Mouse (Mus musculus) adrenal gland, adult 2 months (tissue): ENCODE data around the gene Grwd1. TPM values are rescaled to one million over a fixed set of nuclear protein-coding genes. Genes with fewer than 3 reads are reported as not detected.
"Not testable (repeated sequence)": the region's sequence is repeated elsewhere in the genome, so short reads cannot be mapped to it uniquely, and the experiment has no call there.

Source experiments
- DNase-seq: peaks from one replicate; pipeline ENCODE4 v3.0.0; 2021
- long read RNA-seq: library from polyadenylated mRNA; stranded (forward); transcript quantifications from one replicate; pipeline ENCODE4 v2.0.0, GENCODE M21; 2021
- polyA plus RNA-seq: library from polyadenylated mRNA; depleted of rRNA; stranded (reverse); fragments of >200 nt; gene quantifications from 2 replicates; pipeline ENCODE4 v1.2.3, GENCODE M21; 2012; rRNA removed
- total RNA-seq, 2 experiments: library from RNA; stranded (reverse); gene quantifications; 2 replicates each; pipeline ENCODE4 v1.2.3; 2021

The Grwd1 gene
- total RNA-seq (10 to 100 TPM; 26.9 to 30.1 TPM), polyA plus RNA-seq (22.1 and 27.4 TPM in 2 replicates)
- long read RNA-seq, transcript Grwd1-201 (7 exons, 1,898 nt): major isoform, 35 of 39 reads
- long read RNA-seq, partial matches to known transcripts: 1 of 39 reads
- long read RNA-seq, other reads (novel, unspliced or antisense): 3 of 39 reads

DNA sequence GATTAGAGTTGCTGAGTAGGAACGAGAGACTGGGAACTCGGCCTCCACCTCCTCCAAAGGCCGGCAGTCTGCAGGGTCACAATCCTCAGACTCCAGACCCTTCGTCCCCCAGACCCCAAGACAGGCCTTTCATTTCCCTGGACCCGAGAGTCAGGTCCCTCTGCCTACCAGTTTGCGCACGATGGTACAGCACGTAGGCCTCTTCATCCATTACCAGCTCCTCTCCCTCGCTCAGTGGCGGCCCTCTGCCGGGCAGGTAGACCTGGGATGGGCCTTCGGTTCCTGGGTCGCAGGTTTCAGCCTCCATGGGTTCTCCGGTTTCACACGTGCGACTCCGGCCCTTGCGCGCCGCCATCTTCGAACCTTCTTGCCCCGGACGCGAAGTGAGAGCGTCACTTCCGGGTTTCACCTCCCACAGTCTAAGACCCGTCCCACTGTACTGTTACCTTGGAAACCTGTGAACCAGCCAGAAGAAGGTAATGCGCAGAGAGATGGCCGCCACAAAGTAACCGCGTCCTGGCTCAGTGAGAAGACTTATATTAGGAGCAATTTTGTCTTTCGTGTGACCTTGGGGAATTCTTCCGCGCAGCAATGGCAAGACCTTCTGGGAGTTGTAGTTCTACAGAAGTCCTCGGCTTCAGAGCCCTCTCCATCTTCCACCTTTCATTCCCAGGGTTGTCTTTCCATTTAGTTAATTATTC is at the start of gene Grwd1:
TSS of gene Grwd1 (minus strand) at position 518 of the 701 bp plus-strand sequence.
- DNase-seq: peak; percentile 90

DNA sequence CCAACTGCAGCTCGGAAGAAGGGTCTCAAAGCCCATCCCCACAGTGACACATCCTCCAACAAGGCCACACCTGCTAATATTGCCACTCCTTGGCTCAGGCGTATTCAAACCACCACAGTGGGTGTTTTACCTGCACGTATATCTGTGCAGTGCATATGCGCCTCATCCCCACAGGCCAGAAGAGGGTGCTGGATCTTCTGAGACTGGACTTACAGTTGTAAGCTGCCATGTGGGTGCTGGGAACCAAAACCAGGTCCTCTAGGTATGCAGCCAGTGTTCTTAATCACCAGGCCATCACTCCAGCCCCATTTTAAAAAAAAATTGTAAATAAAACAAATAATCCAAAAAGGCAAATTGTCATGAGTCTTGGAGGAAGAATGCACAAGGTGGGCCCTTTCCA is 49.8 kb upstream of the Grwd1 start:
- DNase-seq: no peak

DNA sequence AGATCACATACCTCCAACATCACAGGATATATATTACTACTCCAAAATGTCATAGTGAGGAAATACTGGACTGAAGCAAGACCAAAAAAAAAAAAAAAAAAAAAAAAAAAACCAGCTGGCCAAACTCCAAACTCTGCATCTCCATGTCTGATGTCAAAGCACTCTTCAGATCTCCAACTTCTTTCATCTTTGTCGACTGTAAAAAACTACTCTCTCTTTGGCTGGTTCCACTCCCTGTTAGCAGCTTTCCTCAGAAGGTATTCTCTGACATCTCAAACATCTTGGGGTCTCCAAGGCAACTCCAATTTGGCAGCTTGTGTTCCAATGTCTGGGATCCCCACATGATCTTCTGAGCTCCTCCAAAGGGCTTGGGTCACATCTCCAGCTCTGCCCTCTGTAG is 47.5 kb upstream of the Grwd1 start, which contains the start of gene Grin2d:
TSS of gene Grin2d (minus strand) at position 101 of the 400 bp plus-strand sequence.
- DNase-seq: not testable (repeated sequence)

DNA sequence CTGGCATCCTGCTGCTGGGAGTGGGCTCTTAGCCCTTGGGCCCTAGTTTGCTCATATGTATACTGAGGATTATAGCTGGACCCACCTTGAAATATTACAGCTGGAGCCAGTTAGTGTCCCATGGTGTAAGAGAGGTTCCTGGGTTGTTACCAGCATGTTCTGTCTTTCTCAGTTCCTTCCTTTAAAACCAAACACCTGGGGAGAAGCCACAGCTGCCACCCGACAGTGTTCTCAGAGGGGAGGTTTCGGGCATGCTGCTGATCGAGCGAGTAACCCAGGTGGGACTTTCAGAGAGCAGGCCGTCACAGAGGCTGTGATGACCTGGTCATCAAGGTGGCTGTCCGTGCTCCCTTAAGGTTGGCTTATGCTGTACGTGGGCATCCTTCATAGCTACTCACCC is 46.2 kb upstream of the Grwd1 start:
- DNase-seq: no peak

DNA sequence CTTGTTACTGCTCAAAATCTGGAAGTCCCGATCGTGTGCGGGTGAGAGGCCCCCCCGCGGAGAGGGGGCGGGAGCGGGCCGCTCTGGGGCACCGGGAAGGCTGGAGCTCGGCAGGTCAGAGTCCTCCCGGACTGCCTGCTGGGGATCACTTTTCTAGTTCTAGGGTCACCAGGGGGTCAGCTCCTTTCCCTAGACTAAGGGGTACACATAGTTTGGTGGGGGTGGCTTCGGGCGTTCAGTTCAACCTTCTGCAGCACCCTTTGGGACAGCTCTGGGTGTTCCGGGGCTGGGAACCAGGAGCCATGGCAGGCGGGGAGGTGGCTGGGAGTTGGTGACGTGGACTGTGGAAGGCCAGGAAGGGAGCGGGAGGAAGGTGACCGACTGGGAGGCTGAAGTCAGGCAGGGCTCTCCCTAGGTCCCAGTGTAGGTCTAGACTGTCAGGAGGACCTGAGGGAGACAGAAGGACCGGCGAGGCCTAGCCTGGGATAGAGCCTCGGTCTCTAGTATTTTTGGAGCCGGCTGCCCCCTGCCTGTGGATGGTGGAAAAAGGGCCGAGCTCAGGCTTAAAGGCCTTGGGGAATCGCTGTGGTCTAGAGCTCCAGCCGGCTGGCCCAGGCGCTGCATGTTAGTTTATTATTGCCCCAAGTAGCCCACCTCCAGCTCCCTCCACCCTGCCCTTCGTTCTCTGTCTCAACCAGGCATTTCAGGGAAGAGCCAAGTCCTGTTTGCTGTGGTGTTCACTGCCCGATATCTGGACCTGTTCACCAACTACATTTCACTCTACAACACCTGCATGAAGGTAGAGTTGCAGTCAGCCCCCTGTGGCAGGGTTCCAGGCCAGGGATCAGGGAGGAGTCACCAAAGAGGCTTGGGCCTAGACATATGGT is 42.6 kb upstream of the Grwd1 start:
- DNase-seq: peak; percentile 85

DNA sequence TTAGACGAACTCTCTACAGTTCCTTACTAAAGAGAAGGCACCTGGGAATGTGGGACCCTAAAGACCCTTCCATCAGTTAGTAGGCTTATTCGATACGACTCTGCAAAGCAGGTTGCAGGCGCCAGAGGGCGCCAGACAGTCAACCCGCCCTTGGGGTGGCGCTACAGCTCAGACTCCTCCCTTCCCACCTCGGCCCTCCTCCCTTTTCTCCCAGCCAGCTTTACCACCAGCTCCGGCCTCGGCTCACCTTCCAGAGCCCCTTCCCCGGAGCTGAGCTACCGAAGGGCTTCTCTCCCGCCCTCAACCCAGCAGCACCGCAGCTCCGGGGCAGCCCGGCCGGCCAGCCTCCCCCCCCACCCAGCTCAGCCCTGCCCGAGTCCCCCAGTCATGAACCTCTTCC is 41.9 kb upstream of the Grwd1 start, which contains the start of gene Kdelr1:
TSS of gene Kdelr1 (plus strand) at position 149 of the 400 bp plus-strand sequence.
- DNase-seq: peak; percentile 91

DNA sequence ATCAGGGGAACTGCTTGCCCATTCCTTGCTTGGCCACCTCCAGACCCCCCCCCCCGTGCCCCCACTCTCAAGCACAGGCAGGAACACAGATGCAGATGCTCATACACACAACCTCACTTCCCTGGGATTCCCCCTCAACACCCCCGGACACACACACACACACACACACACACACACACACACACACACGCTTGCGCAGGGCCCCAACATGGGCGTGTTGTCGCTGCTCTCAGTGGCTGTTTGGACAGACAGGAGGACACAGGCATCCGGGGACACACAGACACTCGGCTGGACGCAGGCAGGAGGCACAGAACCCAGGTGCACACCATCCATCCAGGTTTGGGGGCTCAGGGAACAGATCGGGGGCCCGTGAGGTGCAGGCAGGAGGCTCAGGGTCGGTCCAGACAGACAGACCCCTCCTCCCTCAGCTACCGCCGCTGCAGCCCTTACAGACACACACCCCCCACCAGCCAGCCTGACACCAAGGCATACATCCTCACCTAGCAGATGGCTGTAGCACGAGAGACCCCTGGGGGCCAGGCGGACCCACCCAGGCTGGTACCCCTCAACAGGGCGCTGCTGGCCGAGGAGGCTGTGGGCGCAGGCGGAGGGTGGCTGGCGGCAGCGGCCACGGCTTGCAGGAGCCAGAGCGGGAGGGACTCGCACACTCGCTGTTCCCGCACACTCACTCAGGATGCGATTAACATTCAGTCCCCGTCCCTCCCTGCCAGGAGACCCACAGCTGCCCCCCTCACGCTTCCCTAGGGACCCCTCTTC is 39.7 kb upstream of the Grwd1 start:
- no peak for DNase-seq

DNA sequence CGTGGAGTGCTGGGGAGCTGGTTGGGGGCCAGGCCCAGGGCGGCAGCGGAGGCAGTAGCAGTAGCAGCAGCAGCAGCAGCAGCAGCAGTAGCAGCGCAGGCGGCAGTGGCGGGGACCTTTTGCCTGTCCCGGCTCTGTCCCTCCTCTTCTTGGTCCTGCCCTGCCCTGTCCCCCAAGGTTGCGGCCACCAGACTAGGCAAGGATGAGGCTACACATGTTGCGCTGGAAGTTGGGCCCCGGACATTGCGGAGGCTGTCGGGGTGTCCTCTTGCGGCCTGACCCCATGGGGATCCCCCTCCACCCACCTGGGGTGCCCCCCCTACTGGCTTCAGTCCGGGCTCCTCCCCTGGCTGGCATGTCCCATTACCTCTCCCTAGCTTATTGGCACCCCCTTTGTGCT is 39.0 kb upstream of the Grwd1 start:
- peak; percentile 21 for DNase-seq

DNA sequence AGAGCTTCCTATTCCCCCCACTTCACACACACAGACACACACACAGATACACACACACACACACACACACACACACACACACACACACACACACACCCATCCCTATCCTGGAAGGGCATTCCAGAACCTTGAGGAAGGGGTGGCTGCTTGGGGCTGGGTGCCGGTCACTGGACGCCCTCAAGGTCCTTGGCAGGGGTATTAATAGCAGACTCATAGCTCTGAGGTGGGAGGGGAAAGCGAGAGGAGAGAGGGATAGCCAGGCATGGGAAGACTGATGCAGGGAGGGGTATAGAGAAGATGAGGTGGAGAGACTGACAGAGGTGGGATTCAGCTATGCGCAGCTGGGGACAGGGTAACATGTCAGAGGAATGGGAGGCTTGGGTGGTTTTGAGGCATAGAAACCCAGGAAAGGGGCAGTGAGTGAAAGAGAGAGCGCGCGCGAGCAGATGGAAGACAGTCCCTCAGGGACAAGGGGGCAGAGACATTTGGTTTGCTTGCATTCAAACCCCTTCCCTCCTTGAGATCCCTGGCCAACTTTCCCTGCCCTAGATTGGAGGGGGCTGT is 38.4 kb upstream of the Grwd1 start:
- DNase-seq: peak; percentile 38

DNA sequence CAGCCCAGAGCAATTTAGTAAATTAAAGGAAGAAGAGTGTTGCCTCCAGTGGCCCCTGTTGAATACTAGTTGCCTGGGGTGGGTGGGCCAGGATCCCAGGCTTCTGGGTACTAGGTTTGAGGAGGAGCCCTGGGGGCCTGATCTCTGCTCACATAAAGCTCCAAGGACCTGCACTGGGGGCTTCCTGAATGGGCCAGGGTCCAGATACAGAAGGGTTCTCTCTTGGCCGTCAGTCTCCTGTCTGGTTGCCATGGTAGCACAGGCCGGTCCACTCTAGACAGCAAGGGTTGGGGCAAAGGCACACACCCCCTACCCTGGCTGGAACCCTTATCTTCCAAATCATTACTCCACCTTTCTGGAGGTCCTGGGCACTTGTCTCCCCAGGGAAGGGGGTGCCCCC is 37.1 kb upstream of the Grwd1 start:
- DNase-seq: no peak

DNA sequence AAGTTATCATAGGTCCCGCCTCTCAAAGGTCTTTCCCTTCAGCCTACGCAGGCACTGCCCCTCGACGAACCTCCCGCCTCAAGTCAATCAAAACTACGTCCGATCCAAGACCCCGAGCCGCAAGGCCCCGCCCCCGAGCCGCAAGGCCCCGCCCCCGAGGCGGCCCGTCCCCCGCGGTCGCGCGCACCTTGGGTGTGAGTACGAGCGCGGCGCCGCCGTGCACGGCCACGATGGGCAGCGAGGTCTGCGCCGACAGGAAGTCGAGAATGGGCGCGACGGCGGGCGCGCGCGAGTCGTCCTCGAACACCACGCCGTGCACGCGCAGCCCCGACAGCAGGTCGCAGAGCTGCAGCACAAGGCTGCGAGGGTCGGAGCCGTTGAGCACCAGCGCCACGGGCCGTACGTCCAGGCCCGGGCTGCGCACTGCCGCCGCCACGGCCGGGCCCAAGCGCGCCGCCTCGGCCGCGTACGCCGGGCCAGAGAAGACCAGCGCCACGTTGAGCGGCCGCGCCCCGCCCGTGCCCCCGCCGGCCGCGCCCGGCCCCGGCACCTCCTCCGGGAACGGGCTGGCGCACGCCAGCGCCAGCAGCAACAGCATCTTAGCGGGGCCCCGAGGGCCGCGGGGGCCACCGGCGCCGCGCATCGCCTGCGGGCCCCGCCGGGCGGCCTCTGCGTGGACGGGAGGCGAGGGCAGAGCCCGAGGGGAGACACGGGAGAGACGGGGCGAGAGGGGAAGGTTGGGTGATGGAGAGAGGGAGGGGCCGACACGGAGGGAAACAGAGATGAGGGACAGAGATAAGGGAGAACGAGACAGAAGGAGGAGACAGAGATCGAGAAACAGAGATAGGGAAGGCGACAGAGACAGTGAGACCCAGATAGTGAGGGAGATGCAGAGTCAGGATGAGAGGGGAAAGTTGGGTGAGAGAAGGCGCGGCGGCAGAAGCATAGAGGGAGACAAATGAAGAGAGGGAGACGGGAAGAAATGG is 35.5 kb upstream of the Grwd1 start:
- DNase-seq: peak; percentile 94

DNA sequence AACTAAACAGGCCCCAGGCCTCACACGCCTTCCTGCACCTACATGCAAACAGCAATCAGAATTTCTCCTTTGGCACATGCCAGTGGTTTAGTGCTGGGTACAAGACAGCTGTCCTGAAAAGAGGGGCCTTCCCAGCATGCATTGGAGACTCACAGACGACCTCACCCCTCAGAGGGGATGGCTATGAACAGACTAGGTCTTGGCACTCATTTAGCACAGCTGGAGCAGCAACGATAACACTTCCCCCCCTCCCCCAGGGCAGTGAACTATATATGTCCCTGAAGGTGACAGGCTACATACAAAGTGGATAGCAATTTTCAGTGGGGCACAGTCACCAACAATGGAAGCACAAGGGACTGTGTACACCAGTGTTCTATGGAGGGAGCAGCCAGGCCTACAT is 33.7 kb upstream of the Grwd1 start:
- no peak for DNase-seq

DNA sequence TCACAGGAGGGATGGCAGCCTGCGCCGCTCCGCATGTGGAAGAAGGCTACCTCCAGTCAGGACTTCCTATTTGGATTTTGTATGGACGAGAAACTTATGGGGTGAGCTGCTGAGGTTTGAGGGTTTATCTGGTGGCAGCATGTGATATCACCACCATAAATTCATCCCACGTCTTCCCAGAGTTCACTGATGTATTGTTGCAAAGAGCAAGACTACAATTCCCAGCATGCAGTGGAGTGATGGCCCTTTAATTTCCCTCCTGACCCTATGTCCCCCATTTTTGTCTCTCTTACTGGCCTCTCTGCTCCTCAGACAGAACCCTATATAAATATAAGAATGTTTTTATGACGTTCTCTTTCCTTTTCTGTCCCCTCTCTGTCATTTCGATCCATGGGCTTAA is 32.1 kb upstream of the Grwd1 start:
- DNase-seq: no peak

DNA sequence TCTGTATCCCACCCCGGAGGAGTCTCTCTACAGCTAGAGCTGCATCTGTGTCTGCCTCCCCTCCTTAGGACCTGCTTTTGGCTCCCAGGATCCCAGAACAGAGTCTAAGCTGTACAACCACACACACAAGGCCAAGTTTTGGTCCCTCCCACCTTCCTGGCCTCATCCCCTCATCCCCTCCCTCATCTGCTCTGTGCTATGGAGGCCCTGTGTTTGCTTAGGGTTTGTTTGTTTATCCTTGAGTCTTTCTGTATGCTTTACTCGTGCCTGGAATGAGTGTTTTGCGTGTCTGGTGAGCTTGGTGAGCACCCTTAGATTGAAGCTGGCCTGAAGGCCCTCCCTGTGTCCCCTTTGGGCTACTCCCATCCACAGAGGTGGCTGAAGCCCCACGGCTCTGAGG is 28.3 kb upstream of the Grwd1 start:
- no peak for DNase-seq

DNA sequence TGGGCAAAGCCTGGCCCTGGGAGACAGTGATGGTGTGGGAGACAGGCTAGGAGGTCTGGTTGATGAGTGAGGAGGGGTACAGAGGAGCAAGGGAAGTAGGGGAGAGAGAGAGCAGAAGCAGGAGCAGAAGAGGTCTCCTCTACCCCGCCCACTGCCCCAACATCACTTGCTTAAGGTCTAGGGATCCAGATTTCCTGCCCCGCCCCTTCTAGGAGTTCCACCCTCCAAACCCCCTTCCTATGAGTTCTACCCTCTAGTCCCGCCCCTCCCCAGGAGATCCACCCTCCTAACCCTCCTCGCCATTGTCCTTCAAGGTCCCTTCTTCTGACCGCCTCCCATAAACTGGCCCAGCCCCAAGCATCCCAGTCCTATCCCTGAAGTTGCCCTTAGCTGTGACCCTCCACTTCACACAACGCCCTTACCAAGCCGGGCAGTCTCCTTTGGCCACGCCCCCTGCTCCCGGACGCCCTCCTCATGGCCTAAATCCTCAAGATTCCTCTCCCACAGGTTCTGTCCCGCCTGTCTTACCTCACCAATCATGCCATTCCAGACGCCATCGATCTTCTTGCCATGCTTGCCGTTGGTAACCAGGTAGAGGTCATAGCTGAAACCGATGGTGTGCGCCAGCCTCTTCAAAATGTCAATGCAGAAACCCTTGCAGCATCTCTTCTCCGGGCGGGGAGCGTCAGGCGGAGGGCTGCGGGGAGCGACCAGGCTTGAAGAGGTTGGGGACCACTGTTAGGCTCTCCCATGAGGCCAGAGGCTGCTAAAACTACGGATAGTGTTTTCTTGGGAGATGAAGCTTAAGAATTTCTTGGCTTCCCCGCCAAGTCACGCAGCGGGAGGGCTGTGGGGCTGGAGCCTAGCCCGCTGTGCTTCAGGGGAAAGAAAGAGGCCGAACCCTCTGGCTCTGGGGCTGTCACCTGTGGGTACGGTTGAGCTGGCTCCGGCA is 26.5 kb upstream of the Grwd1 start:
- no peak for DNase-seq

DNA sequence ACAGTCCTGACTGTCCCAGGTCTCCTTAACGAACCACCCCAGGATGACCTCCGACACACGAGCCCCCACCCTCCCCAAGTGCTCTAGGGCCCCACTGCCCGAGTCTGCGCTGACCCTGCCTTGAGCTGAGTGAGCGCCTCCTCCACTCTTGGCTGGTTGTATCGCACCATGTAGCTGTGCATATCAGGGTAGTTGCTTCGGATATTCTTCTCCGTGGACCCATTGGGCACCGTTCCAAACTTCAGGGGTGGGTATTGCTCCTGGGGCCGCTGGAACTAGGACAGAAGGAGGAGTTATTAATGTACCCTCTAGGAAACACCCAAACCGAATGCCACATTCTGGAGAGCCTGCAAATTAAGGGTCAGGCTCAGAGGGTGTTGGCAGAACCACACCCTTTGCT is 22.3 kb upstream of the Grwd1 start:
- no peak for DNase-seq

DNA sequence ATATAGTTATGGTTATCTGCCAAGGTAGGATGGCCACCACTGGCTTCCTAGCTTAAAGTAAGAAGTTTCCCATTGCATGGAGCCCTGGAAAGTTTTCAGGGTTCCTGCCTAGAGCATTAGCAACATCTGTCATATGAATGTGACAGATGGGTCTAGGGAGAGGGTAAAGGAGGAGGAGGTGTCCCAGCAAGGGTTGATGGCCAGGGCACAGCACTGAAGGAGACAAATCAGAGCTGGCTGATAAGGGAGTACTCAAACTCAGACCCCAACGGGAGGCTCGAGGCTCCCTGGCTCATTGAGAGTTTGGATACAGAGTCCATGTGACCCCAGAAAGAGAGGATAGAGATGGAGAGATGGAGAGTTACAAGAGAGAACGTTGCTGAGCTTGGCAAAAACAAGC is 19.9 kb upstream of the Grwd1 start:
- peak; percentile 37 for DNase-seq

DNA sequence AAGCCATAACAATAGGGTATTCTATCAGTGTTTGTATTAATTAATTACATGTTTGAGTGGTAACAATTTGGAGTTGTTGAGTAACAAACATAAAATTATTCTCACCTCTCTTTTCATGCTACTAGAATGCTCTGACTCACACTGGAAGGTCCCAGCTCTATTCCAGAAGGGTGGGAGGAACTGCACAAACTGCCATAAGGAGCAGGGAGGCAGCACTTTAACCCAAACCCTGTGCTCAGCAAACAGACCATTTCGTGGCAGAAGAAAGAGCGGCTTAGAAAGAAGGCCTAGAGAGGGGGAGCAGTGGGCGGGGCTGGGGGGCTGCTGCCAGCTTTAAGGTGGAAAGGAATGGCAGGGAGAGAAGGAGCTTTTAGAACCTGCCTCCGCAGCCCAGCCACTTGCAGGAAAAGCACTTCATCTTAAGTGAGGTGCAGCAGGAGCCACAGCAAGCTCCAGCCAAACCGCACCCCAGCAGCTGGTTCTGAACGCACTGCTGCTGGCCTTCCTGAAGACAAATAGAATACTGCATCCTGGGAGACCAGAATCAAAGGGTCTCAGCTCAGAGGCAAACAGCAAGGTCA is 17.8 kb upstream of the Grwd1 start:
- no peak for DNase-seq
